Mouse (Mus musculus) liver, postnatal 0 days (tissue): ENCODE measurements at regions not wholly inside any gene's neighbourhood (a gene's known extent, or its start where the extent isn't known, plus 50 kb on each side); places are given as distances from the start of the nearest gene placed in this dataset.

Source experiments
- ATAC-seq: fragments of 200-750 bp; cut with Nextera tagmentation; 2 replicates; pipeline ENCODE4 v1.8.0; 2017; ENCODE audit warnings: mild to moderate bottlenecking, moderate library complexity
- DNase-seq: peaks from one replicate; pipeline ENCODE4 v3.0.0-alpha.2; 2016
- H3K27ac ChIP-seq: fragments of 300-500 bp; sonication (generic); 2 replicates; pipeline ENCODE4 v1.5.1; 2014; ENCODE audit warnings: antibody characterized with exemption, moderate library complexity, mild to moderate bottlenecking, low read depth
- H3K27me3 ChIP-seq: fragments of 300-500 bp; sonication (generic); 2 replicates; pipeline ENCODE4 v1.6.1; 2014; ENCODE audit warnings: low read length, control low read depth, mixed read lengths; ENCODE audit not compliant: insufficient read depth
- H3K36me3 ChIP-seq: fragments of 300-500 bp; sonication (generic); replicated peaks from 2 replicates; pipeline ENCODE4 v1.6.1; 2014; ENCODE audit warnings: mild to moderate bottlenecking, control low read depth, low read length, moderate library complexity, mixed read lengths; ENCODE audit not compliant: insufficient read depth
- H3K4me1 ChIP-seq: fragments of 300-500 bp; sonication (generic); 2 replicates; pipeline ENCODE4 v1.6.1; 2014; ENCODE audit warnings: antibody characterized with exemption, mild to moderate bottlenecking, control low read depth; ENCODE audit not compliant: insufficient read depth
- H3K4me2 ChIP-seq: fragments of 300-500 bp; sonication (generic); 2 replicates; pipeline ENCODE4 v1.6.1; 2014; ENCODE audit warnings: low read depth, mild to moderate bottlenecking, low read length, moderate library complexity, mixed read lengths
- H3K4me3 ChIP-seq: fragments of 300-500 bp; sonication (generic); 2 replicates; pipeline ENCODE4 v1.5.1; 2014; ENCODE audit warnings: low read depth, low read length
- H3K9ac ChIP-seq: fragments of 300-500 bp; sonication (generic); replicated peaks from 2 replicates; pipeline ENCODE4 v1.6.1; 2014; ENCODE audit warnings: mild to moderate bottlenecking, moderate library complexity
- H3K9me3 ChIP-seq: fragments of 300-500 bp; sonication (generic); 2 replicates; pipeline ENCODE4 v1.6.1; 2016; ENCODE audit warnings: mild to moderate bottlenecking, control low read depth, low read length, mixed read lengths
- CTCF ChIP-seq: sonication (generic); IDR thresholded peaks from 2 replicates; pipeline ENCODE4 v1.5.1; 2016; ENCODE audit warnings: antibody characterized with exemption, low read depth
- EP300 ChIP-seq: IDR thresholded peaks from 2 replicates; pipeline ENCODE4 v1.6.1; 2016; ENCODE audit warnings: antibody characterized with exemption, low read depth, mild to moderate bottlenecking
- WGBS: fragments of 180-500 bp; shearing (Covaris S2); extraction: QIAGEN DNeasy Blood & Tissue Kit; methylation state at CpG from one replicate; pipeline ENCODE4 v1.1.7; 2014; ENCODE audit not compliant: insufficient replicate concordance; 5-methylcytosine and 5-hydroxymethylcytosine counted together

DNA sequence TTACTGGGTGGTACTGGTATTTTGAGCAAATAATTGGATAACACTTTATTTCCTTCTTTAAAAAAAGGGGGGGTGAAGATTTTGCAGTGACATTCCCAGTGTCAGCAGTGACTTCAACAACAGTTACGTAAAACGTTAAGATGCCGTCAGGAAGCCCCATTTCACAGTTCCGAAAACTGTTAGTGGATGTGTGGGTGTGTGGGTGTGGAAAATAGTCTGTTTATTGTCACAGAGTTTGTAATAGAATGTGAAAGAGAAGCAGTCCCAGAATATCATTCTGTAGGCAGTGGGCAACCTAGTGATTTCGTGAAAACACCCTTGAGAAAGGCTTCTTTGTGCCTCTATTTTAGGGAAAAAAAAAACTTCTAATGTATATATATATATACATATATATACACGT lies 101.4 kb upstream of the Pcdh10 start:
- H3K27ac ChIP-seq, result no peak overlapping the region
- no peaks in the 10 kb centered on the region for H3K9me3 ChIP-seq
- H3K27me3 ChIP-seq, result no peaks in the 10 kb centered on the region
- no peaks in the 10 kb centered on the region for H3K36me3 ChIP-seq
- H3K9ac ChIP-seq, result no peak overlapping the region
- H3K4me2 ChIP-seq, result no peak overlapping the region
- H3K4me1 ChIP-seq, result no peaks in the 10 kb centered on the region
- TF ChIP-seq EP300 (no peak), CTCF (no peak)
- ATAC-seq (no peak), DNase-seq (no peak)
- 78% methylated on average over 6 of the region's 6 CpGs for WGBS
- H3K4me3 ChIP-seq, result no peak overlapping the region

DNA sequence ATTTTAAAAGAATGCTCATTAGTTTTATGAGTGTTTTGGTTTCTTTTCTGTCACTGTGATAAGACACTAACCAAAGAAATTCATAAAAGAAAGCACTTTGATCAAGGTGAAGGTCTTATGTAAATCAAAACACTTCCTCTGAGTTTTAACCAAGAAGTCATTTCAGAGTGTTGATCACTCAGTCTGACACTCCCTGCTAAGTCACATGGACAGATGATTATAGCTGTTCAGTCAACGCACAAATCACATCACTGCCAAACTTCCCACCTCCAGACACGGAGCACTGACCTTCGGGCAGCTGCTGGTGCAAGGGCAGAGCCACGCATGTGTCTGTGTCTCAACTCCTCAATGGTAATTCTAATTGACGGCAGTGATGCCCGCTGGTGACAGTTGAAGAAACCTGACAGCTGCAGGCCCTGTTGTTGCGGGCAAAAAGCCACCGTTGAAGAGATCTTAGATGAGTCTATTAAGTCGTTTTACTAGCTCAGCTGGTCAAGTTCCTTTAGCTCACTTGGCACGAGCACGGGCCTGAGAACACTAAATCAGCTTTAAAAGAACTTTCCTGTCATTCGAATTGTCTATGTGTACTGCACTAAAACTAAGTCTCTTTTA lies 80.8 kb upstream of the Pcdh10 start:
- no peak for ATAC-seq
- Histone ChIP-seq H3K27me3 (no peaks in the 10 kb centered on the region), H3K27ac (no peak overlapping the region), H3K9me3 (no peaks in the 10 kb centered on the region), H3K4me3 (no peak overlapping the region), H3K9ac (no peak overlapping the region), H3K4me1 (no peaks in the 10 kb centered on the region), H3K4me2 (no peak overlapping the region), H3K36me3 (no peaks in the 10 kb centered on the region)
- no peak for TF ChIP-seq CTCF
- TF ChIP-seq EP300, result no peak
- DNase-seq, result no peak
- WGBS, result 76% methylated on average over 12 of the region's 12 CpGs

DNA sequence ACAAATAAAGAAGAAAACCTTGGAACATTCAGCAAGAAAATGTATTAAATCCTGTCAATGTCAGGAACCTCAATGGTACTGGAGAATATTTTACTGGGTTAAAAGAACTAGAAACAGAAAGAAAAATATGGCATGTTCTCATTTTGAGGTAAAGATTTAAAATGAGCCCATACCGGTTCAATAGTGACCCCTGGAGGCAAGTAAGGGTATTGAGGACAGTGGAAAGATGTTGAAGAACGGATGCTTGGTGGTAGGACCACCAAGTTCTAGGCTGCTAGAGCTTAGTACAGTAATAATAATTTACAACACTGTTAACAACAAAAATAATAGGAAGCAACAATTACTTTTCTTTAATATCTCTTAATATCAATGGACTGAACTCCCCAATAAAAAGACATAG lies 58.9 kb upstream of the Pcdh10 start:
- Histone ChIP-seq H3K4me1 (no peaks in the 10 kb centered on the region), H3K27me3 (no peaks in the 10 kb centered on the region), H3K4me2 (no peak overlapping the region), H3K4me3 (no peak overlapping the region), H3K9me3 (no peaks in the 10 kb centered on the region), H3K27ac (no peak overlapping the region), H3K36me3 (no peaks in the 10 kb centered on the region), H3K9ac (no peak overlapping the region)
- TF ChIP-seq CTCF (peak; percentile 44), EP300 (no peak)
- no peak for DNase-seq
- 34% methylated on average over 2 of the region's 2 CpGs for WGBS
- ATAC-seq, result no peak
